Comparison of ENCODE assay signal across 24 mouse cellular contexts in genomic region chr13:8119986-8120385, GRCm38 (mm10).
DNase-seq lines count a peak whose midpoint lies in the region; ATAC-seq and TF ChIP-seq lines count a peak whose summit lies in the region.
"Had no signal": no experiment of that assay in that cellular context is flagged by ENCODE, and none has a peak within 500 bp of the region (broad histone marks: within the 10 kb centered on the region; RNA-seq: fewer than 3 reads in every experiment).

No protein-coding gene starts in this region.

- intact Hi-C loops in left cerebral cortex, postnatal 10 days (cut with DNase I) = no loop called here

- H3K9ac ChIP-seq in MEL (ENCODE audit: control insufficient read depth, low read depth, low read length, poor library complexity, severe bottlenecking) = no peak overlapping the region

- H3K4me3 ChIP-seq in MEL (ENCODE audit: control insufficient read depth in 1 of 2, insufficient read depth in 1 of 2, low read depth in 2 of 2, low read length in 2 of 2) = peak overlapping the region in 1 of 2 experiments; percentile 30; a peak in 2 of 4 replicates

- TF ChIP-seq POLR2A in MEL (IDR thresholded peaks at IDR 0.05; ENCODE audit: control insufficient read depth in 1 of 2, insufficient read depth in 1 of 2, low read depth in 1 of 2, low read length in 2 of 2, poor library complexity in 1 of 2) = no peak

- no peaks in the 10 kb centered on the region for H3K9me3 ChIP-seq in MEL (replicated peaks; ENCODE audit: insufficient read depth, low read length)
- H3K9me3 ChIP-seq: G1E had no signal

- no peak for TF ChIP-seq RAD21 in MEL (IDR thresholded peaks at IDR 0.05; ENCODE audit: low read depth, low read length)

- H3K79me2 ChIP-seq in MEL (ENCODE audit: control insufficient read depth, insufficient read depth, low read length, poor library complexity) = no peaks in the 10 kb centered on the region

- TF ChIP-seq EP300 in MEL (IDR thresholded peaks at IDR 0.05; ENCODE audit: low read depth in 1 of 2, low read length in 2 of 2) = peak; percentile 72 to 84

- ATAC-seq in megakaryocyte, adult 5-6 weeks (ENCODE audit: poor library complexity, severe bottlenecking) = no peak
- ATAC-seq: activated CD4-positive, CD25-positive, alpha-beta regulatory T cell, adult 4 months; CD4-positive, CD25-positive, alpha-beta regulatory T cell, adult 4 months; Patski had no signal

- DNase-seq in 416B (ENCODE audit: low read depth) = peak; percentile 63
- DNase-seq in MEL (ENCODE audit: low read depth, low spot score) = peak; percentile 73
- peak; percentile 49 for DNase-seq in MEL-GATA-1-ER (ENCODE audit: extremely low read depth, low read depth)
- no peak for DNase-seq in lung, postnatal 25 days (ENCODE audit: low spot score)
- no peak for DNase-seq in left cerebral cortex, postnatal 10 days (ENCODE audit: extremely low spot score in 1 of 2, low spot score in 2 of 2)
- DNase-seq: adrenal gland, adult 2 months; adrenal gland, adult 8-10 months; adrenal gland, postnatal 10 days; adrenal gland, postnatal 14 days; adrenal gland, postnatal 25 days; adrenal gland, postnatal 36 days; B cell, adult 2 months; cerebellum, adult 11 months; cerebellum, adult 11-12 months; cerebellum, adult 18-20 months; cerebellum, adult 2 months; cerebellum, adult 8-10 months; cerebellum, adult 9-10 months had no signal

- H3K27me3 ChIP-seq in MEL (ENCODE audit: control insufficient read depth in 1 of 2, insufficient read depth in 2 of 2, low read length in 2 of 2) = no peaks in the 10 kb centered on the region
- H3K27me3 ChIP-seq: CH12.LX, Patski had no signal

- TF ChIP-seq CTCF in MEL (IDR thresholded peaks at IDR 0.05 in 2 of 3, conservative IDR thresholded peaks at IDR 0.05 in 1 of 3; ENCODE audit: control insufficient read depth in 1 of 3, insufficient read depth in 1 of 3, low read depth in 2 of 3, low read length in 3 of 3, poor library complexity in 1 of 3, severe bottlenecking in 1 of 3) = no peak

- peaks cover 0 to 9% of the 10 kb centered on the region in 2 experiments; a peak in 2 of 4 replicates for H3K36me3 ChIP-seq in MEL (ENCODE audit: control insufficient read depth in 1 of 2, insufficient read depth in 2 of 2, low read length in 2 of 2)
- H3K36me3 ChIP-seq: G1E had no signal

- peaks cover 2 to 6% of the 10 kb centered on the region in 2 experiments; a peak in 2 of 4 replicates for H3K4me1 ChIP-seq in MEL (ENCODE audit: control insufficient read depth in 1 of 2, insufficient read depth in 2 of 2, low read length in 2 of 2)

- no peak overlapping the region for H3K27ac ChIP-seq in MEL (ENCODE audit: control insufficient read depth, low read depth, low read length)

TF ChIP-seq in MEL, 35 proteins besides CTCF, POLR2A, EP300 and RAD21:
- TF ChIP-seq GATA1 (IDR thresholded peaks at IDR 0.05; ENCODE audit: low read depth, low read length) = peak; percentile 78
- TF ChIP-seq MYC (IDR thresholded peaks at IDR 0.05; ENCODE audit: low read depth, low read length) = no peak
- TF ChIP-seq RCOR1 (IDR thresholded peaks at IDR 0.05; ENCODE audit: low read depth, low read length) = 0 out of 2 replicates have a peak, but pooled peaks have one; percentile 7
- TF ChIP-seq ETS1 (IDR thresholded peaks at IDR 0.05; ENCODE audit: low read depth, low read length) = peak; percentile 68; the same call in 1 of the 2 replicates
- peak; percentile 15; the same call in 1 of the 2 replicates for TF ChIP-seq TCF12 (IDR thresholded peaks at IDR 0.05; ENCODE audit: low read depth, low read length)
- no peak for TF ChIP-seq TAL1 (IDR thresholded peaks at IDR 0.05; ENCODE audit: low read length)

Comparison
In these comparisons a context has a peak if more than half of its experiments do, and no peak if none do; other contexts are left out.
1. DNase-seq: peak in 416B (single experiment), MEL (single experiment) and MEL-GATA-1-ER (single experiment); none in lung, postnatal 25 days (single experiment) and left cerebral cortex, postnatal 10 days (0 of 2).